Mouse (Mus musculus) small intestine, adult 2 months (tissue): ENCODE data around the gene Nkd2.

Experiments used
- CTCF ChIP-seq: fragments of 200-500 bp; IDR thresholded peaks from 2 replicates; pipeline ENCODE4 v1.5.1; 2012; ENCODE audit warnings: low read depth, mild to moderate bottlenecking, control low read depth, inconsistent platforms, low read length, moderate library complexity, mixed read lengths; ENCODE audit not compliant: insufficient replicate concordance, insufficient read length; ENCODE audit errors: extremely low read depth
- POLR2A ChIP-seq: fragments of 200-500 bp; IDR thresholded peaks from 2 replicates; pipeline ENCODE4 v1.6.1; 2012; ENCODE audit warnings: low read depth, mild to moderate bottlenecking, control low read depth, inconsistent platforms, low read length, moderate library complexity

- TF ChIP-seq CTCF, result no peak
- no peak for TF ChIP-seq POLR2A
Observed at GRCm38 (mm10) chr13:73833809-73834208, 13.6 kb downstream of the Nkd2 start.
